Mouse (Mus musculus): ENCODE data around the gene Pex26. TPM values are rescaled to one million over a fixed set of nuclear protein-coding genes. Genes with fewer than 3 reads are reported as not detected.

Gene Pex26
- total and polyA plus RNA-seq, 3 experiments = 6.9 to 9.9 TPM; not detected in 1

DNA sequence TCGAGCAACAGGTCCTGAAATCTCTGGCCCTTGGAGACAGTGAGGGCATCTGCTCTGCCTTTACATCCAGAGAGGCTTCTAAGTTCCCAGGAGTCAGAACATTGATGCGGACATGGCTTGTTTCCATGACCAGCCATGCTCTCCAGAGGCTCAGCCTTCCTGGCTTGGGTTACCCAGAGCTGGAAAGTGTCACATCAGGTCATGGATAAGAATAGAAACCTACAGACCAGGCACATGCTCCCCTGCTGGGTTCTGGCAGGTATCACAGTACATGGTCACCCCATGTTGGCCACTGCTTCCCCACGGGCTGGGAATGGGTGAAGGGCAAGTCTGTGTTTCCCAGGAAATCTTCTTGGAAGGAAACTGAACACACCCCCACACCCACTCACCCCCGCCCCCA is 35.9 kb downstream of the Pex26 start:
- Histone ChIP-seq H3K9me3 (replicated peaks; ENCODE audit: insufficient read depth, low read length) (no peaks in the 10 kb centered on the region), H3K27me3 (ENCODE audit: control insufficient read depth in 1 of 2, insufficient read depth in 2 of 2, low read length in 2 of 2) (no peaks in the 10 kb centered on the region), H3K4me1 (ENCODE audit: control insufficient read depth in 1 of 2, insufficient read depth in 2 of 2, low read length in 2 of 2) (peaks cover 8 to 30% of the 10 kb centered on the region in 2 experiments), H3K4me3 (ENCODE audit: control insufficient read depth in 1 of 2, insufficient read depth in 1 of 2, low read depth in 2 of 2, low read length in 2 of 2) (no peak overlapping the region), H3K27ac (ENCODE audit: control insufficient read depth, low read depth, low read length) (no peak overlapping the region), H3K9ac (ENCODE audit: control insufficient read depth, low read depth, low read length, poor library complexity, severe bottlenecking) (no peak overlapping the region), H3K79me2 (ENCODE audit: control insufficient read depth, insufficient read depth, low read length, poor library complexity) (no peaks in the 10 kb centered on the region), H3K36me3 (ENCODE audit: control insufficient read depth in 1 of 2, insufficient read depth in 2 of 2, low read length in 2 of 2) (peaks cover 0 to 25% of the 10 kb centered on the region in 2 experiments; a peak in 2 of 4 replicates)
- TF ChIP-seq USF1 (IDR thresholded peaks at IDR 0.05; ENCODE audit: low read depth, low read length) (no peak), TAL1 (IDR thresholded peaks at IDR 0.05; ENCODE audit: low read length) (no peak), USF2 (IDR thresholded peaks at IDR 0.05; ENCODE audit: borderline replicate concordance in 1 of 2, insufficient read depth in 1 of 2, low read depth in 1 of 2, low read length in 2 of 2) (no peak), NRF1 (IDR thresholded peaks at IDR 0.05; ENCODE audit: insufficient read depth, low read depth, low read length, poor library complexity, severe bottlenecking) (no peak)
- DNase-seq (ENCODE audit: low read depth, low spot score) = no peak

DNA sequence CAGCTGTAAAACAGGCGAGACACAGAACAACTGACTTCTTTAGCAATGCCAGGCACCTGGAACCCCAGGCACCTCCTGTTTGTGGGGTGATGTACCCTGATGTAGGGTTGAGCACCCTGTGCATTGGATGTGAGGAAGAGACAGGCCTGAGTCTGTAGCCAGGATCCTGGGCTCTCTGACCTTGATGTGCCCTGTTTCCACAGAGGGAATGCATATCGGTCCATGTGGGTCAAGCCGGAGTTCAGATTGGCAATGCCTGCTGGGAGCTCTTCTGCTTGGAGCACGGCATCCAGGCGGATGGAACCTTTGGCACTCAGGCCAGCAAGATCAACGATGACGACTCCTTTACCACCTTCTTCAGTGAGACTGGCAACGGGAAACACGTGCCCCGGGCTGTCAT is 36.7 kb downstream of the Pex26 start:
- Histone ChIP-seq H3K9ac (ENCODE audit: control insufficient read depth, low read depth, low read length, poor library complexity, severe bottlenecking) (no peak overlapping the region), H3K36me3 (ENCODE audit: control insufficient read depth in 1 of 2, insufficient read depth in 2 of 2, low read length in 2 of 2) (peaks cover 0 to 23% of the 10 kb centered on the region in 2 experiments; a peak in 2 of 4 replicates), H3K27me3 (ENCODE audit: control insufficient read depth in 1 of 2, insufficient read depth in 2 of 2, low read length in 2 of 2) (no peaks in the 10 kb centered on the region), H3K4me1 (ENCODE audit: control insufficient read depth in 1 of 2, insufficient read depth in 2 of 2, low read length in 2 of 2) (peaks cover 9 to 26% of the 10 kb centered on the region in 2 experiments), H3K9me3 (replicated peaks; ENCODE audit: insufficient read depth, low read length) (no peaks in the 10 kb centered on the region), H3K4me3 (ENCODE audit: control insufficient read depth in 1 of 2, insufficient read depth in 1 of 2, low read depth in 2 of 2, low read length in 2 of 2) (no peak overlapping the region), H3K79me2 (ENCODE audit: control insufficient read depth, insufficient read depth, low read length, poor library complexity) (no peaks in the 10 kb centered on the region), H3K27ac (ENCODE audit: control insufficient read depth, low read depth, low read length) (no peak overlapping the region)
- no peak for DNase-seq (ENCODE audit: low read depth, low spot score)
- TF ChIP-seq MYC (IDR thresholded peaks at IDR 0.05; ENCODE audit: low read depth, low read length) (no peak), BHLHE40 (IDR thresholded peaks at IDR 0.05; ENCODE audit: borderline replicate concordance, low read depth, low read length) (no peak), ZNF384 (IDR thresholded peaks at IDR 0.05; ENCODE audit: low read depth, low read length) (no peak)

DNA sequence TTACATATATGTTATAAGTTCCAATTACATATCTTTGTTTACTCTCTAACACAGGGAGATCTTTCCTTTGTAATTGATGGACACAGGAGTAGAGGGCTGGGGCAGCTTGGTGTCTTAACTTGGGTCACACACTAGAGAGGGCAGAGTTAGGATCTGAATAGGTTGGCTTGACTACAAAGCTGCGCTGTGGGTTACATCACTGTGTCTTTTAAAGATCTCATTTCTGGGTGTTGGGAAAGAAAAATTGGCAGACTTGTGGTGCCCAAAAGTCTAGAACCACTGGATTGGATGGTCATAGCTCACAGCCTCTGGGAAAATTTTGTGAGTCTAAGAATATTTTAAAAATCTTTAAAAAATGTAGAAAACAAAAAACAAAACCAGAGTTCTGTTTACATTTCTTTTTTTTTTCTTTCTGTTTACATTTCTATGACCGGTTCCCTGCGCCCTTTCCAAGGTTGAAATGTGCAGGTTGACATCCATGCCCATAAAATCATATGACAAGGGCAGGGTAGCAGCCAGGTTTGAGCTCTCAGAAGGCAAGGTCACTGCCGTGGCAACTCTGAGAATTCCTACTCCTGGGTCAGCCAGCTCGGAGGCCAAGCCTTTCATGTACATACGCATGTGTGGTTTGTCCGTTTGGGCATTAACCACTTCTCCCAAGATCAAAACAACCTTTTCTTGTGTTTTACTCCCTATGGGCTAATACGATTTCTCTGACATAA is 38.6 kb downstream of the Pex26 start:
- no peaks in the 10 kb centered on the region for H3K9me3 ChIP-seq (replicated peaks; ENCODE audit: insufficient read depth, low read length)
- H3K4me1 ChIP-seq (ENCODE audit: control insufficient read depth in 1 of 2, insufficient read depth in 2 of 2, low read length in 2 of 2) = peaks cover 8 to 22% of the 10 kb centered on the region in 2 experiments
- H3K9ac ChIP-seq (ENCODE audit: control insufficient read depth, low read depth, low read length, poor library complexity, severe bottlenecking) = no peak overlapping the region
- no peak overlapping the region for H3K27ac ChIP-seq (ENCODE audit: control insufficient read depth, low read depth, low read length)
- H3K27me3 ChIP-seq (ENCODE audit: control insufficient read depth in 1 of 2, insufficient read depth in 2 of 2, low read length in 2 of 2) = no peaks in the 10 kb centered on the region
- no peak overlapping the region for H3K4me3 ChIP-seq (ENCODE audit: control insufficient read depth in 1 of 2, insufficient read depth in 1 of 2, low read depth in 2 of 2, low read length in 2 of 2)
- no peaks in the 10 kb centered on the region for H3K79me2 ChIP-seq (ENCODE audit: control insufficient read depth, insufficient read depth, low read length, poor library complexity)
- DNase-seq (ENCODE audit: low read depth, low spot score) = no peak
- TF ChIP-seq CTCF (IDR thresholded peaks at IDR 0.05 in 2 of 3, conservative IDR thresholded peaks at IDR 0.05 in 1 of 3; ENCODE audit: control insufficient read depth in 1 of 3, insufficient read depth in 1 of 3, low read depth in 2 of 3, low read length in 3 of 3, poor library complexity in 1 of 3, severe bottlenecking in 1 of 3) (no peak), MXI1 (IDR thresholded peaks at IDR 0.05; ENCODE audit: low read depth, low read length) (no peak), NELFE (IDR thresholded peaks at IDR 0.05; ENCODE audit: low read depth, low read length) (no peak), RAD21 (IDR thresholded peaks at IDR 0.05; ENCODE audit: low read depth, low read length) (no peak), ZC3H11A (IDR thresholded peaks at IDR 0.05; ENCODE audit: low read depth, low read length) (no peak), ZMIZ1 (IDR thresholded peaks at IDR 0.05; ENCODE audit: low read depth, low read length) (no peak), GABPA (IDR thresholded peaks at IDR 0.05; ENCODE audit: low read depth, low read length) (no peak), ZKSCAN1 (IDR thresholded peaks at IDR 0.05; ENCODE audit: low read depth, low read length) (no peak), CHD2 (IDR thresholded peaks at IDR 0.05; ENCODE audit: low read length) (no peak), SIN3A (IDR thresholded peaks at IDR 0.05; ENCODE audit: low read length) (no peak), POLR2AphosphoS5 (IDR thresholded peaks at IDR 0.05; ENCODE audit: borderline replicate concordance, low read depth, low read length) (no peak)
- peaks cover 0 to 16% of the 10 kb centered on the region in 2 experiments; a peak in 2 of 4 replicates for H3K36me3 ChIP-seq (ENCODE audit: control insufficient read depth in 1 of 2, insufficient read depth in 2 of 2, low read length in 2 of 2)

All from MEL (cell line).